Mouse (Mus musculus) ZHBTc4 (cell line): Measurements from ENCODE around the gene Suv39h2.

Source experiments
- DNase-seq: peaks from one replicate; pipeline ENCODE4 v3.0.0-alpha.2; 2011; ENCODE audit warnings: low read depth, low spot score

Gene Suv39h2

DNA sequence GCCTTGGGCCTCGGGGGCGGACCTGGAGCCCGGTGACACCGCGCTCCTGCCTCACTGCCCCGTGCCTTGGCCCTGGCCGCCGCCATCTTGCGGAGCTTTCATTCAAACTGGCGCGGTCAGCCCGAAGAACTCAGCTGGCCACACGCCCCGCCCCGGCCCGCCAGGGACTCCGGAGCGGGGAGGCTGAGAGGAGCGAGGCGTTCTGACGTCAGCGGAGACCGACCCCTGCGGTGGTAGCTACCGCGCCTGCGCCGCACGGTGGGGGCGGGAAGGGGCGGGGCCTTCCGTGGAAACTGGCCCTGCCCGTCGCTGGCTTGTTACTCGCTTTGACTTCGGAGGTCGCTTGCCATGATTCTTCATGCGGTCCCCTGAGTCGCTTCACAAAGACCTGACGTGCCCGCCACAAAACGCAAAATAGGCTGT is at the start of gene Suv39h2:
Suv39h2 (minus strand) TSS at position 171 of the 423 bp plus-strand sequence.
- peak; percentile 97 for DNase-seq

DNA sequence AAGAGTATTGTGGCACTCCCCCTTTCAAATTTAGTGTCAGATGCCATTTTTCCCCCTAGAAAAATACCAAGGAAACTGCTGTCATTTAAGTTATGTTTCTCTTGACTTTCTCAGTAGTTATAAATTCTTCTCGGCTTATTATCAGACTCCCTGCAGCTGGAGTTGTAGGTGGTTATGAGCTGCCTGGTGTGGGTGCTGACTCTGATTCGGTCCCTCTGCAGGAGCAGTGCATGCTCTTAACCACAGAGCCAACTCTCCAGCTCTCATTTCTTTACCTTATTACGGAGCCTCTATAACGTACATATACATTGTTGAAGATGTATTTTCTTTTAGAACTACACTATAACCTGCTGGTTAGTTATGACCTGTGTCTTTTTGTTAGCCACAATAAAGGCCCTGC is 47.7 kb upstream of the Suv39h2 start:
- DNase-seq = no peak

DNA sequence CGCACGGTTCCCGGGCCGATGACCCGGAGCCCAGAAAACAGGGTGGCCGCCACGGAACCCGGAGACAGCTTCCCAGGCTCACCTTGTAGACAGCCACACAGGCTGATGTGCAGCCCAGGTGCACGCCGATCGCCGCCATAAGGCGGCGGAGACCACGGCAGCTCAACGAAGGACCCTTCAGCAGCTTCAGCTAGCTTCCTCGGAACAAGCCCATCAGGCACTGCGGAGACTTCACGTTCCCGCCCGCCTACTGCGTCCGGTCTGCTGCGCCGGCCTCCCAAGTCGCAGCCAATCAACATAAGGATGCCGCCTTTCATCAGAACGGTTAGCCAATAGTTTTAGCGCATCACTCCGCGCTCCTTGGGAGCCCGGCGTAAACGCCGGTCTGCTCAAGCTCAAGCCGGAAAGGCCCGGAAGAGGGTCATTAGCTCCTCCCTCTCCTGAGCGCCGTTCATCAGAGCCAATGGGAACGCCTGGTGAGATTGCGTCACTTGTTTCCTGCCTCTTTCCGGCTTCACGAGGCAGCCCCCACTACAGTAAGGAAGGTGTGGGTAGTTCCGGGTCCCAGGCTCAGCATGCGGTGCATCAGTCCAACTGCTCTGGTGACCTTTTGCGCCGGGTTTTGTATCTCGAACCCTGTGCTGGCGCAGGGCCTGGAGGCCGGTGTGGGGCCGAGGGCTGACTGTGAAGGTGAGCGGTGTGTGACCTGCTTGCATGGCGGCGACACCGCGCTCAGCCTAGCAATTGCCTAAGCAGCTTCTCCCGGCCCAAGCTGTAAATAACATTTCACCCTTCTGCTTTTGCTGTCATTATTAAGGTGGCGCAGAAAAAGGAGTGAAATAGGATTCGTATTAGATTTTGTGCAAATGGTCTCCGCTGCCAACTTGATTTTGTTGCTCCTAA is 38.0 kb upstream of the Suv39h2 start, which contains the start of the genes Gm45902, Hspa14 and Cdnf:
Gm45902 (minus strand) TSS at position 239 of the 903 bp plus-strand sequence.
Hspa14 (minus strand) TSS at position 263 of the 903 bp plus-strand sequence.
Cdnf (plus strand) TSS at position 479 of the 903 bp plus-strand sequence.
- peak; percentile 99 for DNase-seq

DNA sequence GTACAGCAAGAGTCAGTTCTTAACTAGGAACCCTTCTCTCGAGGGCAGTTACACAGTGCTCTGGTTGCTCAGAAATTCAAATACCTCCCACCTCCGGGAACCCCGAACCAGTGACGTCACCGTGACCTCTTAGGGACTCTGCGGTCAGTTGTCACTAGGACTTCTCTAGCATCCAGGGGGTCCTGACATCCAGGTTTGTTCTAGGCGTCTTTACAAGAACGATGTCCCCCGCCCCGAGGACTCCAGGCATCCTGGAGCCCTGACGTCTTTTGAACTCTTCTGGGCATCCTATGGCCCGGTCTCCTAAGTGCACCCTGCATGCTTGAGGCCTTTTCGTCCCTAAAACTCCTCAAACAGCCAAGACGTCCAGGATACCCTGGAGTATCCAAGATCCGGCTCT is 37.2 kb upstream of the Suv39h2 start:
- DNase-seq = peak; percentile 43

DNA sequence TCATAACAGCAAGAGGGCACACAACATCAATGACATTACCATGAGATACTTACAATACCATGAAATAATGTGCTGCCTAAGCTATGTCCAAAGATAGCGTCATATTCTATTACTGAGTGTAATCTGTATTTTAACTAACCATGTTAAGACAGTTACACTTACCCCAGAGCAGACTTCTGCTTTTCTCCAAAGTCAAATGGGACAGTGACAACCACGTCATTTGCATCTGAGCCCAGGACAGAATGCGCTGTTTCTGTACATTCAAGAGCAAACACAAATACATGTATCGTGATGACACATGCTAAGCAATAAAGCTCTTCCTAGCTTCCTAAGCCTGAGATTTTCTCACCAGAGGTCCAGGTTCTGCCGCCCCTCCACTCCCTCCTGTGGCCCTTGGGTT is 26.1 kb upstream of the Suv39h2 start:
- DNase-seq = no peak

DNA sequence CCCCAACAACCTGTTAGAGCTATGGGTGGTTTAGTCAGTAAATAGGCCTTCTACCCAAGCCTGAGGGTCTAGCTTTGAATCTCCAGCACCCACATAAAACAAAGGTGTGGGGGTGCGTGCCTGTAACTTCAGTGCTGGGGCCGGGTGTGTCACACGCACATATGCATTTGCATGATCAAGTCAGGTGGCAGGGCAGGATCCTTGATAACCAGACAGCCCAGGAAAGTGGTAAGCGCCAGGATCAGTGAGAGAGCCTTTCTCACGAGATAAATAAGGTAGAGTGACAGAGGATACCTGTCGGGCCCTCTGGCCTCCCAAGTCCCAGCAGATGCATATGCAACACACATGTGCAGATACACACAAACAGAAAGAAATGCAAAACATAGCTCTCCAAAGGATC is 24.7 kb upstream of the Suv39h2 start:
- DNase-seq = no peak

DNA sequence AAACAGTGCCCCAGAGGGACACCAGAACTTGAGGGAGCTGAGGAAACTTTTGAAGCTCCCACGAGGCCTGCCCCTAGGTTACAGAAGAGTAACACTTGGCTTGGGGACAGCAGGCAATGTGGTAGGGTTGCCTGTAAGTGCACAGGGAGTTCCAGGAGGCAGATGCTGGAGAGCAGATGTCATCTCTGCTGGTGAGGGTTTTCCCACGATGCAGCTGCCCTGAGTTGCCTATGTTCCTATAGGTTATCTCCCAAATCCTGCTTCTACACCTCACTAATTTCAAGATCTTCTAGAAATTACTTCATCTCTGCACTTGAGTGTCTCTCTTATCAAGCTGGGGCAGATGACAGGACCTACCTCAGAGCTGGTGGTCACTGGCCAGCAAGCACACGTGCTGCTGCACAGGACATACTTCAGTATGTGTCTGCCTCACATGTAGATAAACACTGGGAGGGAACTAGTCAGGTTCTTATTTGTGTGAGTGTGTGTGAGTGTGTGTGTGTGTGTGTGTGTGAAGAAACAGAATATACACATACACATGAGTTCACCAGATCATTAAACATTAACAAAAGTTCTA is 19.1 kb upstream of the Suv39h2 start:
- no peak for DNase-seq

DNA sequence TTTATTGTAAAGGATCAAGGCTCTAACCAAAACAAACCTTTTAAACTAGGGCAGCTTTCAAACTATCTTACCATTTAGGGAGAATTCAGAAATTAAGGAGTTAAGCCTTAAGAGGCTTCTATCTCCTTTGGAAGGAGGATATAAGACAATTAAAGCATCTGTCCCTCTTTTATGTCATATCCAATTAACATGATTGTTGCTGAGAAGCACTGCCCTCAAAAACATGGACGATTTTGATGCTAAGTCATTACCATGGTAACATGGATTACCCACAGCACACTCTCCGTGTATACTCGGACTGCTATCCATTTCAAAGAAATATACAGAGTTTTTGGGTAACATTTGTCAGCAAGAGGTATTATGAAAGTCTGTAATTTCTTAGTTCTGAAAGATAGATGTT is 15.0 kb upstream of the Suv39h2 start:
- no peak for DNase-seq

DNA sequence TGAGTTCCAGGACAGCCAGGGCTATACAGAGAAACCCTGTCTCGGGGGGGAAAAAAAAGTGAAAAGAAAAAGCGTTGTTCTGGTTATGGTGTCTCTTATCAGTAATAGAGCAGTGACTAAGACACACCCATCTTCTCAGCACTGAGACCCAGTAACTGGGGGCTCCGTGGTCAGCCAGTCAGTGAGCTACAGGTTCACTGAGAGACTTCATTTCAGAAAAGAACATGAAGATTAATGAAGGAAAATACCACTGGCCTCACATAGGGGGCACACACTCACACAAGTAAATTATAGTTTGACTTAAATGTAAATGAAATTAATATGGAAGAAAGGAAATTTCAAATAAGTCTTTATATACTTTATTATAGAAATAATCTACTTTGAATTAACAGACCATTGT is 5.4 kb upstream of the Suv39h2 start:
- no peak for DNase-seq

DNA sequence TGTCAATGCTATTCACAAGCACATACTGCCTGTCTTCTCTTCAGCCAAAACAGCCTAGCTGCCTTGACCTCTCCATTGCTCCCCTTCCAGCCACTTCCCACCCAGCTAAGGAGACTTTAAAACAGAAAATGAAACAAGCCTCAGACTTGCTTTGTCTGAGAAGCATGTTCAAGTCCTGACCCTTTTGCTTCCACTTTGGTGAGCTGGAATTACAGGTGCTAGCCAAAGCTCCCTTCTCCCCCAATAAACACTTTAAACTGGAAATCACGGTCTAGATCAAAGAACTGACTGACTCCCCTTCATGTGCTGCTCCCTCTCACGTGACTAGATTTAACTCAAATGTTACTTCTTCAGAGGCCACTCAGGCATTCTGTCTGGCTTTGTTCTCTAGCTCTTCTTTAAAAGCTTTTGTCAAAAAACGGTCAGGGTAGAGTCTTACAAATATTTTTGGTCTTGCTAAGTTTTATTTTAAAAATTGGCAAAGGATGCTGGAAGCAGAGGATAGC is 968 bp upstream of the Suv39h2 start:
- DNase-seq = no peak

DNA sequence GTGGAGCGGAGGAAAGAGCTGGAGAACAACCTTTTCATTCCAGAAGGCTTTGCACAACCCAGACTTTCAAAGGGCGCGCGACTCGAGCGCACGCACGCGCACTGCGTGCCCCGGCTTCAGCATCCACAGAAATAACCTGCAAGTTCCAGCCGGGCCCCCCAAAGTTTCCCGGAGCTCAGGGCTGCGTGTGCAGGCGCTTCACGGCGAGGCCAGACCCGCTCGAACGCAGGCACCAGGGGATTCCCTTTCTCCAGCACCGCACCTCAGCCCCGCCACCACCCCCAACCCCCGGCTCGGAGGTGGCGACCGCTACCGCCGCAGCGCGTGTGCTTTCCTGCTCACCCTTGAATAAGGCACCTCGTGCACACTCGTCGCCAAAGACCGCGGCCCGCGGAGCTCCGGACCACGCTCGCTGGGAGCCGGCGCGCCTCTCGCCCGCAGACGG is 448 bp downstream of the Suv39h2 start:
- DNase-seq = peak; percentile 88

DNA sequence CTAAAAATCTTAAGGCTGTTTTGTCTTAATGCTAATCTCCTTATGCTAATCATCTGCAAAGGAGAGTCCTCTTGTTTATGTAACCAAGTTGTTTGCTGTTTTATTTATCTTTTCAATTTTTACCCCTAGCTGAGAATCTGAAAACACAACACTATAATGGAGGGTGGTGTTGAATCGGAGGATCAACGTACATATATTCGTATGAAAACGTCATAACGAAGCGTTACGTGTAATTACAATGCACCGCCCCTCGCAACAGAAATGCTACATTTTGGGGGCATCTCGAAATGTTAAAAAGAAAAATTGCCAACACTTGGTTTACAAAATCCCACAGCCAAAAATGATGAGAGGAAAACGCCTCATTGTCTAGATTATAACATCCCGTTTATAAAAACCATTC is 940 bp downstream of the Suv39h2 start:
- no peak for DNase-seq

DNA sequence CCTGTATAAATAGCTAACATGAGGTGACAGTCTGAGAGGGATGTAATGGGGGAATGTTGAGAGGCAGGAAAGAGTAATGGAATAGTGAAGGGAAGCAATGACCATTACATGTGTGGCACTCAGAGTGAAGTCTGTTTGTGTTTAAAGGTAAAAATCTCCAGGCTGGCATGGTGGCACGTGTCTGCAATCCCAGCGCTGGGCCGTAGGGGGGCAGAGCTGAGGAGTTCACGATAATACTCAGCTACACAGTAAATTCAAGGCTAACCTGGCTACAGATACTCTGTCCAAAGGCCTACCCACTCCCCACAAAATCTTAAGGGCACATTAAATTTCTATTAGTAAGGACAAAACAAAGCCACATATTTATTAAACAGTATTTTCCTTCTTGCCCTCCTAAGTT is 18.2 kb downstream of the Suv39h2 start:
- peak; percentile 40 for DNase-seq

DNA sequence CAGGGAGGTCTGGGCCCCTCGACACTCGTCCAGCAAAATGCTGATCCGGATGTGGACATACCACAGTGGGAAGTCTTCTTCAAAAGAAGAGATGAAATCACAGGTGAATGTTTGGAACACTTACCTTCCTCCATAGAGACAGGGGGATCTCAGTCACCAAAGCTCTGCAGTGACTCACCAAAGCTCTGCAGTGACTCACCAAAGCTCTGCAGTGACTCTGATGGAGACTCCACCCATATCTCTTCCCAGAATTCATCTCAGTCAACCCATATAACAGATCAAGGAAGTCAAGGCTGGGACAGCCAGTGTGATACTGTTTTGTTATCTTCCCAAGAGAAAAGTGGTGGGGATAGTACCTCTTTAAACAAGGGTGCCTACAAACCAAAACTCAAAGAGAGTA is 21.7 kb downstream of the Suv39h2 start:
- DNase-seq = no peak

DNA sequence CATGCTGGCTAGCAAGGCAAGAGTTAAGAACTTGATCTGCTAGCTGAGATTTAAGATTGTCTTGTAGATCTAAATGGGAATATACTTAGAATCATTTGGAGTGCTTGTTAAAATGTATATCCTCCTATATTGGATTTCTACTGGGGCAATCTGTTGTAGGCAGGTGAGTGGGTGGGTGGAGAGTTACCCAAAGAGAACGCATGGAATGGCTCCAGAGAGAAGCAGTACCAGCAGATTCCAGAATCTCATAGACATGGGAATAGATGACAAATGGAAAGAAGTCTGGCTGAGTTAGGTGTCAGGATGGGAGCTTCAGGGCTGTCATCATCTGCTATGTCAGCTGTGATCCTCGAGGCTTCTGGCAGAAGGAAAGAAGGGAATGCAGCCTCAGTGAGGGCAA is 25.4 kb downstream of the Suv39h2 start:
- no peak for DNase-seq

DNA sequence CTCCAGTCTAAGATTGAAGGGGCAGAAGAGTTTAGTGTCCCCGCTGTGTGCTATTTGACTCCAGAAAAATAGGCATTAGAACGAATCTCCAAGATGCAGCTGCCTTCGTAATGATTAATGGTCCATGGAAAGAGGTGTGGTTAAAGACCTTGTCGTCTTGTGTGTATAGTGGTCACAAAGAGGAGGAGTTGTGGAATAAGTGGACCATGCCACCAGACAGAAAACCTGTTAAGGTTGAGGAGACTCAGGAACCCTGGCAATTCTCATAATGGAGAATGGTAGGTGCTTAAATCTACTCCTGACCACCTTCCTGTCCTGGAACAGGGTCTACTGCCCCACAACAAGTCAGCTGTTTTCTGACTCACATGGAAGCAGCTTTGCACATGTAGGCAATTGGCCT is 28.8 kb downstream of the Suv39h2 start:
- no peak for DNase-seq

DNA sequence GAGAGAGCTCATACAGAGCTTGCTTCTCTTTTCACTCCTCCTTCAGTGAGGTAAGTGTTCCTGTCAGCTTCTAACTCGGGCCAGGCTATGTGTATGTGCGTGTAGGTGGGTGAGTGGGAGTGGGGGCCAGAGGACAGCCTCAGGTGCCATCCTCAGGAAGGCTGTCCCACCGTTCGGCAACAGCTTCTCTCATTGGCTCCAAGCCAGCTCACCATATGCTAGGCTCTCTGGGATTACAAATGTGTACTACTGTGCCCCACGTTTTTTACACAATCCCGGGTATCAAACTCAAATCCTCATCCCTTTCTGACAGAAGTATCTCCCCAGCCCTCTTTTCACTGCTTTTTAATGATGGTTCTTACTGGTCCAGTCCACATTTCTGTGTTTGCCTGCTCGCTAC is 30.6 kb downstream of the Suv39h2 start:
- no peak for DNase-seq

DNA sequence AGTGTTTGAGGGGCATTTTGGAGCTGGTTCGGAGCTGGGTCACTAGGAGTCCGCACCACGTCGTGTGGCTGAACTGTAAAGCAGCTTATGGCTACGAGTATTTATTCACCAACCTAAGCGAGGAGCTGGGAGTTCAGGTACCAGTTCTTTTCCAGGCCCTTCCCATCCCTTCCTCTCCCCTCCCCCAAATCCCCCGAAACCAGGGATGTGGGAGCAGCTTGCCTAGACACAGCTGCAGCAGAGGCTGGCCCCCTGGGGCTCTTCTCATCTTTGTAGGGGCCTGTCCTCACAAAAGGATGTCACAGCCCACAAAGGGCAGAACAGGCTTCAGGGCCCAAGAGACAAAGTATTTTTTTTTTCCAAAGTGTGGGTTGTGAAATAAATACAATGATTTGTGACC is 36.9 kb downstream of the Suv39h2 start:
- DNase-seq = no peak

DNA sequence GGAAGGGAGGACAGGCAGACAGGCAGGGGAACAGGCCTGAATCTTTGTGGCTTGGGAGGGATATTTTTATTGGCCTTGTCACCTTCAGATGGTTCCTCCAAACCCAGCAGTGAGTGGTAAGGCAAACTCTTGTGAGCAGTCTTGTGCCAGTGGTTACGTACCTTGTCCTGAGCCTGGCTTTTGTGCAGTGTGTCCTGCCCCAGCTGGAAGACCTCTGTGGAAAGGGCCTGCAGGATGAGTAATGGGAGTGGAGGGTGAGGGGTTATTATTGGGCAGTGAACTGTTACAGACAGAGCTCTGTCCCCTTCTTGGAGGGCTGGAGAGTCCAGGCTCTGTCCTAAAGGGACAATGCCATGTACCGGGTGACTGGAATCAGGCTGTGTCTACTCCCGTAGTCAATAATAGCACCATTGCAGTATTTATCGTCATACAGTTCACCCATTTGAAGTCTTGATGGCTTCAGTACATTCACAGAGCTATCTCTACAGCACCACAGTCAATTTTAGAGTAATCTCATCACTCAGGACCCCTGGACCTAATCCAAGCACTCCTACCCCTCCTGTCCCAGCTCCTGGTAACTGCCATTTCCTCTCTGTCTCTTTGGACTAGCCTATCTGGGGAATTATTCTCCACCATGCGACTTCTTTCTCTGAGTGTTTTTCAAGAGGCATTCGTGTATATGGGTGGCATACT is 39.3 kb downstream of the Suv39h2 start:
- DNase-seq = no peak

DNA sequence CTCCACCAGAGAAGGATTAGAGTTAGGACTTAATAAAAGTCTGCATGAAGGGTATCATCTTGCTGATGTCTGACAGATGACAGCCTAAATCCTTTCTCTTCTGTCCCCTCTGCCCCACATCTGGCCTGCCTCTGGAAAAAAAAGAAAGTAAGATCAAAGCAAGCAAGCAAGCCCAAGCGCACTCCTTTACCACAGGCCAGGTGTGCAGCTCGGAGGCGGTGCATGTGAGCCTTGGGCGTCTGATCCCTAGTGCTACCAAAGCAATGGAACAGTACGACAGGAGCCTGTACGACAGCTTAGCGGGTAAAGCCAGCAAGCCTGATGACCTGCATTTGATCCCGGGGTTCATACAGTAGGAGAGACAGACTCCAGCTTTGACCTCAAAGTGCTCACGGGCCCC is 43.9 kb downstream of the Suv39h2 start:
- DNase-seq = no peak

DNA sequence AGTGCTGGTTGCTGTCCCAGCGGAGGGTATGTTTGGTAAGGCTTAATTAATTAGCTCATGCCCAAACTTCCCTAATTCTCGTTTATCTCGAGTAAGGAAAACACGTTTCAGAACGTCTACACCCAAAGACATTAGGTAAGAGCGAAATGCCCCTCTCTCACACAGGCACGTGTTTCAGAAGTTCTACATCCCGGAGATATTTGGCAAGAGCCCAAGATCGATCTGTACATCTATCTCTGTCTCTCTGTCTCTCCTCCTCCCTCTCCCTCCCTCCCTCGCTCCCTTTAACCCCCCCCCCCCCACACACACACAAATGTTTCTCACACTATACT is 50.3 kb downstream of the Suv39h2 start:
- no peak for DNase-seq
